Mouse (Mus musculus) C2C12 (cell line): Measurements from ENCODE around the gene Rere. TPM values are rescaled to one million over a fixed set of nuclear protein-coding genes. Genes with fewer than 3 reads are reported as not detected.
A peak's percentile ranks its signal among the peaks of the same experiment; 100 is the strongest.

Source experiments
- H3K27me3 ChIP-seq: one replicate; pipeline ENCODE4 v1.6.1; 2011; ENCODE audit not compliant: control insufficient read depth, insufficient read depth, insufficient read length
- H3K36me3 ChIP-seq: one replicate; pipeline ENCODE4 v1.6.1; 2011; ENCODE audit not compliant: control insufficient read depth, insufficient read depth
- H3K4me3 ChIP-seq: one replicate; pipeline ENCODE4 v1.5.1; 2011; ENCODE audit warnings: mild to moderate bottlenecking, control low read depth; ENCODE audit not compliant: poor library complexity, insufficient read depth, severe bottlenecking
- H3K79me2 ChIP-seq: one replicate; pipeline ENCODE4 v1.6.1; 2011; ENCODE audit not compliant: control insufficient read depth, insufficient read depth
- H3K79me3 ChIP-seq: one replicate; pipeline ENCODE4 v1.6.1; 2011; ENCODE audit warnings: low read depth, control low read depth
- H3ac ChIP-seq: one replicate; pipeline ENCODE3; 2011; ENCODE audit warnings: low read depth; ENCODE audit not compliant: control insufficient read depth, insufficient read length
- CEBPB ChIP-seq: IDR thresholded peaks from one replicate; pipeline ENCODE4 v1.6.1; 2011; ENCODE audit warnings: low read depth, mild to moderate bottlenecking, control low read depth, moderate library complexity
- CTCF ChIP-seq: IDR thresholded peaks from one replicate; pipeline ENCODE4 v1.5.1; 2011; ENCODE audit not compliant: control insufficient read depth, insufficient read depth, insufficient read length
- FOSL1 ChIP-seq: IDR thresholded peaks from one replicate; pipeline ENCODE4 v1.8.0; 2011; ENCODE audit warnings: mild to moderate bottlenecking, low read length; ENCODE audit not compliant: poor library complexity, insufficient read depth, severe bottlenecking
- MAX ChIP-seq: IDR thresholded peaks from one replicate; pipeline ENCODE4 v1.6.1; 2011; ENCODE audit warnings: mild to moderate bottlenecking, control low read depth
- MYOD1 ChIP-seq: IDR thresholded peaks from one replicate; pipeline ENCODE4 v1.6.1; 2011; ENCODE audit warnings: low read depth; ENCODE audit not compliant: control insufficient read depth, insufficient read length
- MYOG ChIP-seq: IDR thresholded peaks from one replicate; pipeline ENCODE4 v1.6.1; 2011; ENCODE audit not compliant: control insufficient read depth, insufficient read length; ENCODE audit errors: extremely low read depth
- USF1 ChIP-seq: IDR thresholded peaks from one replicate; pipeline ENCODE4 v1.6.1; 2011; ENCODE audit warnings: low read depth, mild to moderate bottlenecking, control low read depth, moderate library complexity
- polyA plus RNA-seq: library from polyadenylated mRNA; unstranded; fragments of >200 nt; fragmentation: generic; extraction: Trizol; gene quantifications from one replicate; pipeline ENCODE4 v1.2.1, GENCODE M21; 2012; ENCODE audit warnings: missing spikeins

The Rere gene
- polyA plus RNA-seq, 1 experiment = 27.1 TPM

DNA sequence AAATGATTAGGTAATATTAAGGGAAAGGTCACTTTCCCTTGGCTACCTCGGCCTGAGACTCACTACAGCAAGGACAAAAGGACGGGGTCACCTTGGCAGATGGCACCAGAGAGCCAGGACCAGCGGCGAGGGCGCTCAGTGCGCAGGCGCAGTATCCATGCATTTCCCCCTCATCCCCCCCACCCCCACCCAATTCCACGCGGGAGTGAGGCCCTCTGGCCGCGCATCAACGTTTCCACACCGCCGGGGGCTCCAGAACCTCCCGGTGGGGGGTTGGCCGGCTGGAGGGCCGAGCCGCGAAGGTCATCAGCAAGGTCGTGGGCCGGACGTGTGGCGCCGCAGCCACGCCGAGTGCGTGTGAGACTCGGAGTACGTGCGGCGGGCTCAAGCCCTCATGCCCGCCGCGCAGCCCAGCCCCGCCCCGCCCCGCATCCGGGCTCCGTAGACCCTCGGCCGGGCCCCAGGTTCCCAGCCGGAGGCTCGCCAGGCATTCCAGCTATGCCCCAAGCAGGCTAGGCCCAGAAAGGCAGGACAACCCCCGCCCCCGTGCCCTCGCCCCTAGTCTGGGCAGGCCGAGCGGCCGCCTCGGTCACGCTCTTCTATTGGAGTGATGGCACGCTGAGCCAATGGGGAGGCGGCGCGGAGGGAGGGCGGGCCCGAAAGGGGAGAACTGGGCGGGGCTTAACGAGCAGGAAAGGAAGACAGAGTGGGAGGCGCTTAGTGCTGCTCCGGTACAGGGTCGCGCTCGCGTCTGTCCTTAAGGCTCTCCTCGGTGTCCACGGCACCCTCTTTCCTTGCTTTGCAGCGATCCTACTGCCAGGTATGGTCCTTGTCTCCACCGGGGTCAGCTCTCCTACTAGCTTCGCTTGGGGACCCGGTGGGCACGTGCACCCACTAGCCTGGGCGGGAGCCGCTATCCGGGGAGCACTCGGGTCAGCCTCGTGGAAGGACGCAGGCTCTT, 44.6 kb upstream of the Rere start, which contains the start of gene Eno1:
TSS of gene Eno1 (plus strand) at position 201 of the 961 bp plus-strand sequence.
- TF ChIP-seq MAX (peak; percentile 43), MYOD1 (no peak)
- Histone ChIP-seq H3K4me3 (peak within 1 kb of the TSS; percentile 97), H3K79me3 (peaks cover 43% of the 10 kb centered on the region), H3K36me3 (peaks cover 36% of the 10 kb centered on the region), H3ac (peak within 1 kb of the TSS; percentile 94), H3K27me3 (no peaks in the 10 kb centered on the region), H3K79me2 (peaks cover 53% of the 10 kb centered on the region)

DNA sequence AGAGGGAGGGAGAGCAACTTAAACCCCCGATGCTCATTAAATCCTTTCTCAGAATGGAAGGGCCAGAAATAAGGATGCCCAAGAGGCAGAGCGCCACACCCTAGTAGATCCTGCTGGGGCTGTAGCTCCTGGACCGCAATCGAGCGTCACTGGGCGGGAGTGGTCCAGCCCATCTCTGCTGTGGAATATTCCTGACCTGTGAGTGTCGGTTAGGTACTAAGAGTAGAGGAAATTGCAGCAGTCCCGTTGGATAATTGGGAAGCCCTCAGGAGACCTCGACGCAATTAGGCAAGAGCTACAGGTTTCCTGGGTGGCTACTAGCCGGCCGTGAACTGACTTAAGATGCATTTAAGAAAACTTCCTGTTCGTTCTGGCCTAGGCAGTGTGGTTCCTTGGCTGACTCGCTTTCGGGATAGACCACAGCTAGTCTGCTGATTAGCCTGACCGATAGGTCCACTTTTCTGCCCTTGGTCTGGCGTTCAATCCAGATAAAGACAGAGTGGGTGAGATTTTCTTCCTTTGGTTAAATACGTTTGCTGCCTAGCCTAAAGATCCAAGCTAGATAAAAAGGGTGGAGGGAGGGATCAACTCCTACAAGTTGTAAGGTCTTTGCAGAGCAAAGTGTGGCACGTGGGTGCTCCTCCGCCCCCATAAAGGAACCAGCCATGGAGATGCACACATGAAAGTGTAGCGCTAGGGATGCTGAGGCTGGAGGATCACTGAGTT, 43.6 kb upstream of the Rere start:
- TF ChIP-seq MYOD1 (no peak), USF1 (peak; percentile 48), FOSL1 (no peak), MYOG (no peak), CTCF (no peak), CEBPB (no peak)
- Histone ChIP-seq H3K27me3 (no peaks in the 10 kb centered on the region), H3K36me3 (peaks cover 46% of the 10 kb centered on the region)

DNA sequence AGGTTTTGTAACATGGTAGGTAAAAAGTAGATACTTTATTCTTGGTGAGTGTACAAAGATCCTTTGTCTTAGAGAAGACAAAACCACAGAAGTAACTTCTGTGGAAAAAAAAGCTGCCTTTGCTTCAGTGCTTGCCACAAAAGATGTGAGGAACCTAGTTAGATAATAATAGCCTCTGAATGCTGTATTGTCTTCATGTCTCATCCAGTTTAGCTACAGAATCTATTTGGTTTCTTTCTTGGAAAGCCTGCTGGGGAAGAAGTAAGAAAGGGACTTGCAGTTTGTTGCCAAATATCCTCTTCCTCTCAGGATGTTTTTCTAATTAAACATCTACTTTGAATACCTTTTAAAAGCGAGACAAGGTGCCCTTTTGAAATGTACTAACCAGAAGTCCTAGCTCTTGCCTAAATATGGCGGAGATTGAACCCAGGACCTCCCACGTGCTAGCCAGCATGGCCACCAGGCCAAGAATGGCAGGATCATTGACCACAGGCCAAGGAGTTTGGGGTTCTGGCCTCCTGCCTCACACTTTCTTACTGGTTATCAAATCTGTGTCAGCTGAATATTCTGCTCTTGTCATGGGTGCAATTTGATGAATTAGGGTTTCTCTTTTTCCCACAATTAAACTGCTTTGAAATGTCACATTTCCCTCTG, 42.9 kb upstream of the Rere start:
- Histone ChIP-seq H3K4me3 (peak overlapping the region; percentile 97), H3K79me3 (peaks cover 59% of the 10 kb centered on the region), H3K36me3 (peaks cover 53% of the 10 kb centered on the region), H3ac (peak overlapping the region; percentile 94), H3K79me2 (peaks cover 71% of the 10 kb centered on the region), H3K27me3 (no peaks in the 10 kb centered on the region)
- peak; percentile 6 for TF ChIP-seq USF1
- no peak for TF ChIP-seq CEBPB
- TF ChIP-seq MAX = peak; percentile 99
- no peak for TF ChIP-seq CTCF
- TF ChIP-seq MYOD1 = no peak
- TF ChIP-seq FOSL1 = no peak
- no peak for TF ChIP-seq MYOG

More for the DNA sequence above, 43.6 kb upstream of the Rere start:
- Histone ChIP-seq H3K79me3 (peaks cover 52% of the 10 kb centered on the region), H3ac (peak overlapping the region; percentile 94), H3K4me3 (peak overlapping the region; percentile 97), H3K79me2 (peaks cover 63% of the 10 kb centered on the region)

DNA sequence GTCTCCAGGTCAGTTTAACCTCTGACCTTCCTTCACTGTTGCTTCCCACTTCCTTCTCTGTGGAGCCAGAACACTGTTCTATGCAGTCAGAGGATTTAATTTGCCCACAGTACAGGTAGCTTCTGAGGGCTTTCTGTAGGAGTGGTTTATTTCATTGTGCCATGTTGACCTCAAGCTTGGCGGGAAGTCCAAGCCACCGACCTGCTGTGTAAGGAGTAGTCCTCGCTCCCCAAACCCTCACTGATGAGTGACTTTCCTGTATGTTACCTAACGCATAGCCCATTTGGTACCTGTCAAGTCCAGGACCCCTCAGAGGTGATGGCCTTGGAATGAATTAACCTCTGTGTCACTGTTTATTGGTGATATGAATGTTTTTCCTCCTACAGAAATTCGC, 42.4 kb upstream of the Rere start:
- Histone ChIP-seq H3K79me3 (peaks cover 59% of the 10 kb centered on the region), H3K4me3 (peak overlapping the region; percentile 97), H3K27me3 (no peaks in the 10 kb centered on the region), H3K36me3 (peaks cover 58% of the 10 kb centered on the region), H3K79me2 (peaks cover 76% of the 10 kb centered on the region), H3ac (peak overlapping the region; percentile 76)
- no peak for TF ChIP-seq MYOG
- TF ChIP-seq FOSL1 = no peak
- TF ChIP-seq CTCF = no peak
- TF ChIP-seq MYOD1 = no peak
- TF ChIP-seq USF1 = no peak
- TF ChIP-seq MAX = no peak

DNA sequence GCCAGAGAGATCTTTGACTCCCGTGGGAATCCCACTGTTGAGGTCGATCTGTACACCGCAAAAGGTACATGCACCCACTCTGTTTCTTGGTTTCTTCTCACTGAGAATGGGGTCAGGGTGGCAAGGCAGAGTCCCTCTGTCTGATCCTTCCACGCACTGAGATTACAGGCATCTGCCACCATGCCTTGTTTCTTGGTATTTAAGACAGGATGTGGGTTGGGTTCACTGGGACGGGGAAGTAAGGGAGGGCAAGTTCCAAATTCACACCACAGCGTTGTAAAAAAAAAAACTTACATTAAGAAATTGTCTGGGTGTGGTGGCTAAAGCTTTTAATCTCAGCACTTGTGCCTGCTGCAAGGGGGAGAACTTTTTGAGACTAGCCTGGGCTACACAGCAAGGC, 41.9 kb upstream of the Rere start:
- Histone ChIP-seq H3K79me3 (peaks cover 63% of the 10 kb centered on the region), H3ac (peak overlapping the region; percentile 76), H3K4me3 (peak overlapping the region; percentile 97), H3K27me3 (no peaks in the 10 kb centered on the region), H3K79me2 (peaks cover 80% of the 10 kb centered on the region), H3K36me3 (peaks cover 63% of the 10 kb centered on the region)
- TF ChIP-seq MYOG (no peak), USF1 (no peak), CEBPB (no peak), FOSL1 (no peak), MYOD1 (no peak), CTCF (no peak), MAX (no peak)
